Mouse (Mus musculus) left cerebral cortex, postnatal 4 days (tissue): ENCODE measurements at regions not wholly inside any gene's neighbourhood (a gene's known extent, or its start where the extent isn't known, plus 50 kb on each side); places are given as distances from the start of the nearest gene placed in this dataset.
A peak's percentile ranks its signal among the peaks of the same experiment; 100 is the strongest.

Experiments used
- DNase-seq: peaks from one replicate; pipeline ENCODE4 v3.0.0-alpha.2; 2022
- intact Hi-C: fragments of 180-260 bp; cut with DNase I; formaldehyde crosslinking; loops from one replicate; pipeline ENCODE4 v1.15.1; 2025

DNA sequence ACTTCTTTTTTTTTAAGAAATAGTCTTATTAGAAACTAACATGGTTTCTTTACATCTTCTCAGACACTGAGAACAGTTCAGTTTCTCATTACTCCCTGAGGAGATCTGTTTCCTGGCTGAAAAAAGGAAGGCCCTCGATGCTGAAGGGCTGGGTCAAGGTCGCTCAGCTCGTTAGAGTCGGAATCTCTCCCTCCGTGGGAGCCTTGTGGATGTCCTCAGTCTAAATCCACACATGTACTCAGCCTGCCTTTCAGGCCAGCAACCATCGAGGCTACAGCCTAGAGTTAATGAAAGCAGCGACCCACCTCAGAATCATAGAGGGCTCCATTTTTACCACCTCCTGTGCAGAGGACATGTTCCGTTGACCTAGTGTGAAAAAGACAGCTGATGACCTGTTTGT is 190.2 kb upstream of the Hnrnpa3 start:
- no peak for DNase-seq
- intact Hi-C loops, result no loop called here

DNA sequence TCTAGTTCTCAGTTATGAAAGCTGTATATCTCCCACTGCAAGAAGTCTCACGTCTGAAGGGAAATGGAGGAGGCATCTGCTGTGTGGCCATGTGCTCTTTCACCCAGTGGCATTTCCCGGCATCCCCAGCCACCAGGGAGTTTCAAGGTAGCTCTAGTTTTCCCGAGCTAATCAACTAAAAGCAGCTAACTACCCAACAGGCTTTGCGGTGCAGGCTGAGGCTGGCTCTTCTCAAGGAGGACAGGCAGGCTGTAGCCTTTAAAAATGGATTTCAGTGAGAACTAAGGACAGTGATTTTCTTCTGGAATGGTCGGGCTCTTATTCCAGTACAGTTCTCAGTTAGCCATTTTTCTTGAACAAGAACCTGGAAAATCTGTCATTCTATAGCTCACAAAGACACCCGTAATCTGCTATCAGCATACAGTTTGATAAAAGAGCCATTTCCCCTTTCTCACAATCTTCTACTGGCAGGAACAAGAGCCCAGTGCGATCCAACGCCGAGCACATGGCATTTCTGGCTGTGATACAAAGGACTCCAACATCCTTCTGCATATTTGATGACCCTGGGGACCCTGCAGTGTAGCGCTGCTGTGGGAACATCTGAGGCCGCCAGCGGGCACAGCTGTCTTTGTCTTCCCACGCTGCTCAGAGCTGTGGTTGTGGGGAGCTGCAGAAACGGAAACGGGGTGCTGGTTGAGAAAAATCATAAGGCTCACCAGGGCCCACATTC is 188.9 kb upstream of the Hnrnpa3 start:
- DNase-seq, result peak; percentile 70
- intact Hi-C loops, result no loop called here

DNA sequence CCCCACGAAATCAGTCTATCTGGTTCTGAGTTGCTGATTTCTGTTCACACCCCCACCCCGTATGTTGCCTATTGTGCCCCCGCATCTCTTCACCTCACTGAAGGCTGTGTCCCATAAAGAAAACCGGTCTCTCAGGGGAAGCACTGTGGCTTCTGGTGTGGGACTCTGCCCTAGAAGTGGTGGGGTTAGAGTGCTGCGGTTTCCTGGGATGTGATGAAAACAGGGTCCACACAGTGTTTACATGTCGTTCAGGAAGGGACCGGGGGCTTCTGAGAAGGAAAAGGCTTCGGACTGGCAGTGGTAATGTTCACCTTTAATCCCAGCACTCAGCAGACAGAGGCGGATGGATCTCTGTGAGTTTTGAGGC is 188.4 kb upstream of the Hnrnpa3 start:
- DNase-seq, result no peak
- intact Hi-C loops, result no loop called here

- intact Hi-C loops, result no loop called here
Observed at GRCm38 (mm10) chr2:75472489-75472888, 186.6 kb upstream of the Hnrnpa3 start.

GRCm38 (mm10) chr2:75474509-75474908 is 184.6 kb upstream of the Hnrnpa3 start:
- intact Hi-C loops, result no loop called here
- no peak for DNase-seq

More at GRCm38 (mm10) chr2:75472489-75472888, 186.6 kb upstream of the Hnrnpa3 start:
- DNase-seq, result no peak

- intact Hi-C loops, result no loop called here
- no peak for DNase-seq
Observed at GRCm38 (mm10) chr2:75476350-75476749, 182.7 kb upstream of the Hnrnpa3 start.

GRCm38 (mm10) chr2:75477076-75477475 is 182.0 kb upstream of the Hnrnpa3 start:
- intact Hi-C loops, result no loop called here
- no peak for DNase-seq

DNA sequence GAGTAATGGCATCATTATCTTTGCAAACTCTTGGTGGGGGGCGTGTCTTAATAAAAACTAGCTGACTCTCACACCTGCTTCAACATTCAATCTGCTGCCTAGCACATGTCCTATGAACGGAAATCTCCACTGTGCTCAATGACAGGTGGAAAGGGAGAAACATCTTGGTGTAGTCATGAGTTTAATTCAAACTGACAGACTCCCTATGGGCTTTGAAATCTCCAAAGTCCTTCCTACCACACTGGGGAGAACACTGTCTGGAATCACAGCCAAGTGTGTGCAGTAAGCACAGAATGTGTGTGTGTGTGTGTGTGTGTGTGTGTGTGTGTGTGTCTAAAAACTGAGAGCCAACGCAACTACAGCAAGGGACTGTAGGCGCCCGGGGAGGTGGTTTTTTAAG is 179.5 kb upstream of the Hnrnpa3 start:
- intact Hi-C loops, result no loop called here
- no peak for DNase-seq

DNA sequence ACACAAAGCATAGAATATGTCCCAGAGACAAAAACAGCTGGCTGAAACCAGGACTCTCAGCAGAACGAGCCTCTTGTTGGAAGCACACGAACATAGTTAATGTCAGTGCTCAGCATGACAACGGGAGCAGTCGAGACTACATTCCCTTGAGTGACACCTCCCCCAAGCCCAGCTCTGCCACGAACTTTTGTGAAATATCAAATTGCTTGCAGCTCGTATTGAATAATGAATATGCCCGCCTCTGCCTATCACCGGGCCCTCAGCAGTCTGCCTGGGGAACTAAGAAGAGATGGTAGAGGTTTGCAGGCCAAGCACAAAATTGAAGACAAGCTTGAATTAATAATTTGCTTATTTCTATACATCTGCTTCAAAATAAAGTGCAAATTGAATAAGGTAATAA is 177.2 kb upstream of the Hnrnpa3 start:
- no peak for DNase-seq
- intact Hi-C loops, result no loop called here

DNA sequence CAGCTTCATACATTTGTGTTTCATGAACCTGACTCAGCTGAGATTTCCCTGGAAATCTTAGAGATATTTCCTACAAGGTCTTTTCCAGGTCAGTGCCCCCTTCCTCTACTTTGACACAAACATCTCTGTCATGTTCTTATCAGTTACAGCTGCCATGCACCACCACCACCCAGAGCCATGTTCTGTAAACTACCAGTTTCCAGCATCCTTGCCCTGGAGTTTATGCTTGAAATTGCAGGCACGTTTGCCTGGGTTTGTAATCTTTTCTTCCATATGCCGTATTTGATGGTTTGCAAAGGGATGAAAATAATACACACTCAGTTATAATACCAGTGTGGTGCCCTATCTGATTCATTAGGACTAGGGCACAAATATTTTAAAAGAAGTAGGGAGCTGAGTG is 176.6 kb upstream of the Hnrnpa3 start:
- DNase-seq, result no peak
- intact Hi-C loops, result no loop called here

- no peak for DNase-seq
- intact Hi-C loops, result no loop called here
Observed at GRCm38 (mm10) chr2:75484951-75485350, 174.1 kb upstream of the Hnrnpa3 start.

- intact Hi-C loops, result no loop called here
- no peak for DNase-seq
Observed at GRCm38 (mm10) chr2:75491150-75491549, 167.9 kb upstream of the Hnrnpa3 start.

GRCm38 (mm10) chr2:75491789-75492500 is 167.1 kb upstream of the Hnrnpa3 start:
- intact Hi-C loops, result no loop called here

DNA sequence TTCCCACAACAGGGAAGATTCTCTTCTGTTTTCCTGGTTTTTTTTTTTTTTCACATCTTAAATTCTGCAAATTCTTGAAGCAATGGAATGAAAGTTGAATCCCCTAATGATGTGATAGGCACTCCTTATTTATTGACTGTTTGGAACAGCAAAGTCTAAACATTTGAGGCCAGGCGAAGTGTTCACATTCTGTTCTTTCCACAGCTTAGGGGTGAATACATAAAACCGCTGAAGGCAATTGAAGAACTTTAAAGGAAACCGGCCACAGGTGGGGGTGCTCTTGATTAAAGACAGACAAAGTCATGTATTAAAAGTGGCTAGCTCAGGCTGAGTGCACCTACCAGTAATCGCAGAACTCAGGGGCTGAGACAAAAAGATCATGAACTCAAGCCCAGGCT is 166.6 kb upstream of the Hnrnpa3 start:
- intact Hi-C loops, result no loop called here
- DNase-seq, result no peak

More at GRCm38 (mm10) chr2:75491789-75492500, 167.1 kb upstream of the Hnrnpa3 start:
- peak; percentile 72 for DNase-seq

GRCm38 (mm10) chr2:75496606-75497240 is 162.3 kb upstream of the Hnrnpa3 start:
- no peak for DNase-seq
- intact Hi-C loops, result no loop called here

DNA sequence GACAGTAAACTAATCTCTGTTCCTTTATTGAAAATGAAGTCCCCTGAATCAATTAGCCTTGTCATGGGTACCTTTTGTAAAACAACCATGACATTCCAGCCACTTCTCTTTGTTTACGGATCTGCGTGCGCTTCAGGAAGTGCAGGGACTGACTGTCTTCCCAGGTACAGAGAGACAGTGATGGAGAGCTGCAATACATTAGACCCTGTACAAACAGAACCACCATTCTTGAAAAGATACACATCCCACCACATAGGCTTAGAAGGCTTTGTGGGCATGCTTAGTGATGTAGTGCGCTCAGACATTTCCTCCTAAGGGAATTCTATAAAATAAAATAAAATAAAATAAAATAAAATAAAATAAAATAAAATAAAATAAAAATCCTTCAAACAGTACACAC is 148.8 kb upstream of the Hnrnpa3 start:
- no peak for DNase-seq
- intact Hi-C loops, result no loop called here

GRCm38 (mm10) chr2:75512422-75513170 is 146.5 kb upstream of the Hnrnpa3 start:
- intact Hi-C loops, result no loop called here
- peak; percentile 11 for DNase-seq

DNA sequence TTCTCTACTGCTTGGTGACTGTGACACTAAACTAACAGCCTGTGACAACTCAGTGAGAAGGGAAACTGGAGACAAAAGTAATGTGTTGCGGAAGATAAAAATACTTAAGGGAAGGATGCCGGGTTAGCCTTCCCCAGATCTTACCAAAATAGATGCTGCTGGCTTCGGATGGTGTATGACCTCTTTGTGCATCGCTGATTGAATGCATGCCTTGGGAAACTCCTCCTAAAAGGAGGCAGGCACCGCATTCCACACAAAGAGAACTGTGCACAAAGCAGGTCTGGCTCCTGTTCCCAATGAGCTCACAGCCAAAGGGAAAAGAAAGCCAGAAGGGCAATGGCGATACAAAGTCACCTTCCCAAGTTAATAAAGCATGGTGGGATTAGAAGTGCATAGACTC is 144.9 kb upstream of the Hnrnpa3 start:
- intact Hi-C loops, result no loop called here
- DNase-seq, result no peak

- no peak for DNase-seq
- intact Hi-C loops, result no loop called here
Observed at GRCm38 (mm10) chr2:75516223-75516622, 142.8 kb upstream of the Hnrnpa3 start.

DNA sequence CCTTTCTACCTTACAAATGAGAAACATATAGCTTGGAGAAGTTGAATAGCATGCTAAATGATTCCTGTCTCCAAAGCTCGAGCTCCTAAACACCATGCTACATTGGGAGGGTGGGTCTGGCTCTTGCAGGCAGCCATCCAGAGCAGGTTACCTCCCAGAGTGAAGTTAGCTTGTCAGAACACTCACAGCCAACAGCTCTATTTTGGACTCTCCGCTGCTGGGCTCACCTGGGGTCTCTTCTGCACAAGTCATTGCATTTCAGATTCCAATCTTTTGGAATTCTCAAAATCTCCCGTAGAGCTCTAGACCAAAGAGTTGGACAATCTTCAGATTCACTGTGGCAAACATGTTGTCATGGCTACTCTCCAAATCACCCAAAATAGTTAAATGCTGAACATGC is 142.0 kb upstream of the Hnrnpa3 start:
- intact Hi-C loops, result no loop called here
- DNase-seq, result no peak

DNA sequence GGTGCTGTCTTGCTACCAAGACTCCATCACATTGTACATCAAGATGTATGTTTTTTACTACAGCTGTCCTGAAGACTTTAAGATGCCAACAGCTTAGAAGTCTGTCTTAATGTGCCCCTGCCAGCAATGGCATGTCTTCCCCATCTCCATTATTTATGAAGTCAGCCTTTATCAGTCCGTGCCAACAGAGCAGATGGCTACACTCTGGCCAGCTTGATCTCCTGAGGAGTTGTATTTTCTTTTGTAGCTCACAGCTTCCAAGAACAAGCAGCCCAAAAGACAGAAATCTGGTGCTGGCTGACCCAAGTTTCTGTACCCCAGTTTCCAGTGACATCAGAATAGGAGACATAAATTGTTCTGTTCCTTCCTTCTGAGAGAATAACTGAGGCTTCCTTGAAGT is 140.5 kb upstream of the Hnrnpa3 start:
- peak; percentile 78 for DNase-seq

More for the DNA sequence above, 140.5 kb upstream of the Hnrnpa3 start:
- intact Hi-C loops, result no loop called here
